Mouse (Mus musculus) gastrocnemius, postnatal 10 days (tissue): ENCODE data around the gene Oser1. TPM values are rescaled to one million over a fixed set of nuclear protein-coding genes. Genes with fewer than 3 reads are reported as not detected.
A peak's percentile ranks its signal among the peaks of the same experiment; 100 is the strongest.
"Not testable (repeated sequence)": the region's sequence is repeated elsewhere in the genome, so short reads cannot be mapped to it uniquely, and the experiment has no call there.

Source experiments
- DNase-seq: peaks from one replicate; pipeline ENCODE4 v3.0.0; 2021; ENCODE audit warnings: mixed read lengths
- total RNA-seq, 2 experiments: library from RNA; stranded (reverse); gene quantifications; 2 replicates each; pipeline ENCODE4 v1.2.3; 2021

Oser1 gene
- total RNA-seq, 2 experiments from 2014 or later, result 23.6 to 26.5 TPM

- no peak for DNase-seq
These were observed 19.0 kb upstream of the Oser1 start for GRCm38 (mm10) chr2:163443543-163443942.

DNA sequence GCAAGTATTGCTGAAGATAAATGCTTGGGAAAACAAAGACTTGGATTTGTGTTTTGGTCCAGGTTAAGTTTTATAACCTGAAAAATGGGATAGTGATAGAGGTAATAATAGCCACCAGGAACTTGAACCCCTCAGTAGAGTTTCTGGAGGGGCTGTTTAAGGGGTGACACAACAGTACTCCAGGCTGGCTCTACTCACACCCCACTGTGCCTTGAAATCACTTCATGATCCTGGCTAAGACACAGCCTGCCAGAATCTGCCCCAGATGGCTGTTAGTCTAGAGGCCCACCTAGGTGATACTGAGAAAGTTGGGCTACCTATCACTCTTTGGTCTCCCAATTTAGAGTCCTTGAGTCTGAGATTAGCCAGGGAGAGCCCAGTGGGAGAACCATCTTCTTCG, 15.0 kb upstream of the Oser1 start:
- no peak for DNase-seq

GRCm38 (mm10) chr2:163438619-163439451, 14.3 kb upstream of the Oser1 start:
- no peak for DNase-seq

DNA sequence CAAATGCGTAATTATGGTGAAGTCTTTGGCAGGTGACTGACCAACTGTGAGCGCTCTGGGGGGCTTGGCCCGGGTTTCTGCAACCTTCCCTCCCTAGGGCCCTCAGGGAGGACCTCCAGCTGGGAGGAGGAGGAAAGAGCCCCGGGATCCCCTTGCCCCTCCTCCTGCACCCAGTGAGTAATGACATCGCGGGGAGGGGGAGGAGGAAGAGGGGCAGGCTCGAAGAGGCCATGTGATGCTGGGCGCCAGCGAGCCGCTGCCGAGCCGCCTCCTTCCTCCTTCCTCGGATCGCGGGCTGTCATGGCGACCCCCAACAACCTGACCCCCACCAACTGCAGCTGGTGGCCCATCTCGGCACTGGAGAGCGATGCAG, 13.7 kb upstream of the Oser1 start, which contains the start of gene Gdap1l1:
Gene Gdap1l1, plus strand, starts transcription at position 231 of the 373 bp plus-strand sequence.
- no peak for DNase-seq

DNA sequence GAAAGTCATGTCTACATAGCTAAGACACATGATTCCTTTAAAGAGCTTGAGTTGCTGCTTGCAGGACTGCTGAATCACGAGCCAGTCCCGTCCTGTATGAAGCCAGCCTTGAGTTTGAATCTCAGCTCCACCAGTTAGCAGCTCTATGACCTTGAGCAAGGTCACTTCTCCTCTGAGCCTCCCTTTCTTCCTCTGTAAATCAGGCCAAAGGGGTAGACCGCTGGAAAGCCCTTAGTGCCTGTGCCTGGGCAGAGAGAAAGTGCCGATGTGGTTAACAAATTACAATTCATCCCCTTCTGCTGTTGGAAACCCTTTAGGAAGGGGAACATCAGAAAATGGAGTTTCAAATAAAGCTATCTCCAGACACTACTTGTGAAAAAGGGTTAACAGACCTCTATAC, 13.3 kb upstream of the Oser1 start:
- DNase-seq, result no peak

DNA sequence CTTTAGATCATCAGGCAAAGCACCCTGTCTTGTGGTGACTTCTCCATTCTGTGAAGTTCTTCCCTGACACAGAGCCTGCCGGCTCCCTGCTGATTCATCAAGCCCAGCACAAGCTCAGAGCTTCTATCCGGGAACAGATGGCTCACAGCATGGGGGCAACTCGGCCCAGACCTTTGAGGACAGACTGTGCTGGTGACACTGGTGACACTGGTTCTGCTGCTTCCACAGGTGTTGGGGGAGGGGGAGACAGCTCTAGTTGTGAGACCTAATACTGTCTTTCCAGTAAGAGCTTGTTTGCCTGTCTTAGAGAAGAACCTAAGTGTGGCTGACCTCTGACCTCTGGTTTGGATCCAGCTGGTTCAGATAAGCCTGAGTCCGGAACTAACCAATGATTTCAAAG, 9.5 kb upstream of the Oser1 start:
- no peak for DNase-seq

GRCm38 (mm10) chr2:163431289-163431688, 6.8 kb upstream of the Oser1 start:
- no peak for DNase-seq

DNA sequence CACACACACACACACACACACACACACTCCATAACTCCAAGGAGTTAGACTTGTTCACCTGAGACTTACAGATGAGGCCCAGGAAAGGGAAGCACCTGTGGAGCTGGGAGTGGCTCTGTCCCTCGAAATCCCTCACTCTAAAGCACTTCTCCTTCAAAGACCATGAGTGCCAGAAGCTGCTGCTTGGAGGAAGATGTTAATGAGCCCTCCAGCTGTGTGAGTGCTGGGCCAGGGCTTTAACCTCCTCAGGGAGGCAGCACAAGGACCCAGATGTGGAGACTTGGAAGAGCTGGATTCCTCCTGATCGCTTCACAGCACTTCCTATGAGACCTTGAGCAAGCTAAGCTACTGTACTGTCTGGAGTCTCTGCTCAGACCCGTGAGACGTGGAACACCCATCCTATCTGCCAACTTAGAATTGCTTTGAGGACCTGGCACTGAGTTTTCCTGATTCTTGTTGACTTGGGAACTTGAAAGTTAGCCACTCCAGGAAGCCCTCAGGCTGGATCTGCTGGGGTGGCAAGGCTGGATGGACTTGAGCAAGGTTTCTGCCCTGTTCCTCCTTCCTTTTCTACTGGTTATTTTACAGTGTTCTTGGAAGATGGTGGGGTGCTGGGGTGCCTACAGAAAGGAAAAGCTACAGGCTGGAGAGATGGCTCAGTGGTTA, 4.0 kb upstream of the Oser1 start:
- DNase-seq, result no peak

DNA sequence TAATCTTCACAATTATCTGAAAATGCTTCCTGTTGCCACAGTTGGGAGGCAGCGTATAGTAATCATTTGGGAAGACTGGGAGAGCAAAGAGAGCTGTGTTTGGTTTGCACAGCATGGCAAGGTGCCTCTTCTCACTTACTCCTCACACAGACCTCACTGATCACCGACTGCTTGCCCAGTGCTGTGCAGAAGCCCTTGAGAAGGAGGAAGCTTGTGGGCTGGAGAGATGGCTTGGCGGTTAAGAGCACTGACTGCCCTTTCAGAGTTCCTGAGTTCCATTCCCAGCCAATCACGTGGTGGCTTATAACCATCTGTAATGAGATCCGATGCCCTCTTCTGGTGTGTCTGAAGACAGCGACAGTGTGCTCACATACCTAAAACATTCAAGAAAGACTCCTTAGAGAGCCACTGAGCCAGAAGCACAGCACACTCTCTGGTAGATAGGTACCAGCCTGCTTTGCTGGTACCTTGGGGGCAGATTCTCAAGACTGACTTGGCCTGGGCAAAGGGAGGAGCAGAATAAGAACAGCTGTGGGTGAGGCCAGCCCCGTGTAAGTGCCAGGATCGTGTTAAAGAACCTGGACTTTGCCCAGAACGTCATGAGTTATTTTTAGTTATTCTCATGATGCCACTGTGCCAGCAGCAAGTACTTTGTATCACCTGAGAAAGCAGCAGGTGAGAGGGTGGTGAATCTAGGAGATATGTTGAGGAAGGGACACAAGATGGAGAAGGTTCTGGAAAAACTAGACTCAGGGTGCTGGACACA, 1.4 kb downstream of the Oser1 start:
- no peak for DNase-seq

- DNase-seq, result no peak
These were observed 4.1 kb downstream of the Oser1 start for GRCm38 (mm10) chr2:163420366-163420886.

GRCm38 (mm10) chr2:163419346-163420045, 5.0 kb downstream of the Oser1 start:
- peak; percentile 99 for DNase-seq

GRCm38 (mm10) chr2:163418841-163419345, 5.6 kb downstream of the Oser1 start:
- no peak for DNase-seq

- DNase-seq, result no peak
These were observed 6.7 kb downstream of the Oser1 start for GRCm38 (mm10) chr2:163417830-163418229.

DNA sequence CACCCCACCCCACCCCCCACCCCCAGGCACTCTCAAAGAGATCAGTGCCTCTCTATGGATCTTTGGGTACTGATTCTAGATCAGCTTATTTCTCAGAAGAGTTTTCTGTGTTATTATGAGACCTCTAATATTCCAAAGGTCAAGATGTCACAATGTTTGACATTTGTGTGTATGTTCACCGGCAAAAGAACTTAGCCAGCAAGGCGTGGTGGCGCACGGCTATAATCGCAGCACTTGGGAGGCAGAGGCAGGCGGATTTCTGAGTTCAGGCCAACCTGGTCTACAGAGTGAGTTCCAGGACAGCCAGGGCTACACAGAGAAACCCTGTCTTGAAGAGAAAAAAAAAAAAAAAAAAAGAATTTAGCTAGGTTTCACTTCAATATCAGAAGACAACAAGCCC, 7.5 kb downstream of the Oser1 start:
- DNase-seq, result no peak

GRCm38 (mm10) chr2:163412846-163413590, 11.5 kb downstream of the Oser1 start:
- DNase-seq, result no peak

DNA sequence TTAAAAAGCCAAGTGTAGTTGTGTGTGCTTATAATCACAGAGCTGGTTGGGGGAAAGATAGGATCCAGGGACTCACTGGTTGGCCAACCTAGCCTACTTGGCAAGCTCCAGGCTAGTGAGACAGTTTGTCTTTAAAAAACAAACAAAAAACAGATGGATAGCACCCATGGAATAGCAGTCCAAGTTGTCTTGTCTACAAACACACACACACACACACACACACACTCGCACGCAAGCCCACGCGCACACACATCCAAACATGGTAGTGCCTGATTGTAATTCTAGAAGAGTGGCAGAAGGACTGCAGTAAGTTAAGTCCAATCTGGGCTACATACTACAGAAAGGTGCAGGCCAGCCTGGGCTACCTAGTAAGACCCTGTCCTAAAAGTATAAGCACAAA, 12.1 kb downstream of the Oser1 start:
- DNase-seq, result no peak

DNA sequence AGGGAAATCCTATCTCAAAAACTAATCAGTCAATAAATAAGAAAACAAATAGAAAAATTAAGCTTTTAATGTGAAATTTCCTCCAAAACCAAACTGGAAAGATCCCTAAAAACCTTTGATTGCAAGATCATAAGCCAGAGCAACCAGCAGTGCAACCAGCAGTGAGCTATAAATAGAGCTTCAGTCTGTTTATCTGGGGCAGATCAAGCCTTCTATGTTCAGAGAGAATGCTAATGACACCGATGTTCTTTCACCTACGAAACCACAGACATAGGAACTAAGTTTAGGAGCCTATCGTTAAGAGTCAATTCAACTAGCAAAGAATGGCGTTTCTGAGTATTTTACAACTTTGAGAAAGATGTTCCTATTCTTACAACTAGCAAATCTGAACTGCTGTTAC, 12.7 kb downstream of the Oser1 start:
- no peak for DNase-seq

- DNase-seq, result not testable (repeated sequence)
These were observed 13.2 kb downstream of the Oser1 start for GRCm38 (mm10) chr2:163411344-163411743.

GRCm38 (mm10) chr2:163410211-163410610, 14.3 kb downstream of the Oser1 start:
- no peak for DNase-seq

DNA sequence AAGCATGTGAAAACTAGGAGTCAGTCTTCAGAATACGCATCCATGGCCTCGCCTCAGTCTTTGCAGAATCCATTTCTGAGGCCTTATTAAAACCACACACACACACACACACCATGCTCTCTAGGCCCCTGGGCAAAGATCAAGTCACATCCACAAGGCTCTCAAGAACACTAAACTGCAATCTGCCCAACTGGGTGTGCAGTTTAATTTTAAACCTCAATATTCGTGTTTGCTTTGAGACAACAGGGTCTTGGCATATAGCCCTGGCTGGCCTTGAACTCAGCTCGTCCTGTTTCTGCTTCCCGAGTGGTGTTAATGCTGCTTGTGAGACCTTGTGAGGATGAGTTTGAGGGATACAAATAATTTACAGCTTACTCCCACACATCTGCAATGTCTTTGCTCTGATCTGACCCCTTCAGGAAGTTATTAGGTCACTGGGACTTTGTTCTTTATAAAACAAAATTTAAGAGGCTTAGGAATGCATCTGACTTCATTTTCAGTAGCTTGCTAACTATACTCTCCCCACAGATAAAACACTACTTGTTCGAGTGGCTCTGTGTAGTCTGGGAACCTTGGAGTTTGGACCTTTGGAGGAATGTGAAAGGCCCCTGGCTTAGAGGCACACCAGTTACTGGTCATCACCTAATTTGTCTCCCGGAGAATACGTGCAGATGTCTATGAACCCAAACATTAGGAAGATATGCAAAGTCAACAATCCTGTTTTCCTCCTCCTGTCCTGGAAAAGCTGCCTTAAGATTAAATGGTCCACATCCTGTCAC, 20.3 kb downstream of the Oser1 start:
- no peak for DNase-seq
